Mouse (Mus musculus) intestine, embryonic 16.5 days (tissue): ENCODE measurements around the gene Vdac2. TPM values are rescaled to one million over a fixed set of nuclear protein-coding genes. Genes with fewer than 3 reads are reported as not detected.

Experiments
- ATAC-seq: fragments of 200-750 bp; cut with Nextera tagmentation; 2 replicates; pipeline ENCODE4 v1.8.0; 2017; ENCODE audit warnings: moderate TSS enrichment, moderate library complexity
- H3K27ac ChIP-seq: fragments of 300-500 bp; sonication (generic); 2 replicates; pipeline ENCODE4 v1.5.1; 2014; ENCODE audit warnings: mild to moderate bottlenecking, low read length
- H3K27me3 ChIP-seq: fragments of 300-500 bp; sonication (generic); replicated peaks from 2 replicates; pipeline ENCODE4 v1.6.1; 2014; ENCODE audit warnings: low read length, control low read depth, mixed read lengths; ENCODE audit not compliant: control insufficient read depth, insufficient read depth
- H3K36me3 ChIP-seq: fragments of 300-500 bp; sonication (generic); 2 replicates; pipeline ENCODE4 v1.6.1; 2014; ENCODE audit warnings: low read length, control low read depth; ENCODE audit not compliant: control insufficient read depth, insufficient read depth
- H3K4me1 ChIP-seq: fragments of 300-500 bp; sonication (generic); 2 replicates; pipeline ENCODE4 v1.6.1; 2014; ENCODE audit warnings: low read length, control low read depth, mixed read lengths; ENCODE audit not compliant: control insufficient read depth, insufficient read depth
- H3K4me2 ChIP-seq: fragments of 300-500 bp; sonication (generic); 2 replicates; pipeline ENCODE4 v1.6.1; 2014; ENCODE audit warnings: low read depth, low read length, control low read depth
- H3K4me3 ChIP-seq: fragments of 300-500 bp; sonication (generic); 2 replicates; pipeline ENCODE4 v1.5.1; 2014; ENCODE audit warnings: mild to moderate bottlenecking, low read length
- H3K9ac ChIP-seq: fragments of 300-500 bp; sonication (generic); 2 replicates; pipeline ENCODE4 v1.6.1; 2014; ENCODE audit warnings: low read depth, low read length
- H3K9me3 ChIP-seq: fragments of 300-500 bp; sonication (generic); 2 replicates; pipeline ENCODE4 v1.6.1; 2016; ENCODE audit warnings: low read length, control low read depth; ENCODE audit not compliant: control insufficient read depth
- WGBS: fragments of 180-500 bp; shearing (Covaris S2); extraction: QIAGEN DNeasy Blood & Tissue Kit; methylation state at CpG from one replicate; pipeline ENCODE4 v1.1.7; 2014; 5-methylcytosine and 5-hydroxymethylcytosine counted together
- polyA plus RNA-seq: library from polyadenylated mRNA; unstranded; fragments of >200 nt; fragmentation: Nextera tagmentation; extraction: Ambion mirVana; gene quantifications from 2 replicates; pipeline ENCODE4 v1.2.1, GENCODE M21; 2015

Gene Vdac2
- polyA plus RNA-seq, 1 experiment from 2014 or later: 422 TPM

GRCm38 (mm10) chr14:21801624-21802023 lies 23.4 kb upstream of the Vdac2 start:
- no peaks in the 10 kb centered on the region for H3K9me3 ChIP-seq
- no peak for ATAC-seq
- 83% methylated on average over 7 of the region's 7 CpGs for WGBS
- no peaks in the 10 kb centered on the region for H3K27me3 ChIP-seq
- H3K4me2 ChIP-seq: no peak overlapping the region
- H3K9ac ChIP-seq: no peak overlapping the region
- H3K4me1 ChIP-seq: 0 out of 2 replicates have a peak, but pooled peaks cover 4% of the 10 kb centered on the region
- no peaks in the 10 kb centered on the region for H3K36me3 ChIP-seq
- H3K4me3 ChIP-seq: no peak overlapping the region
- H3K27ac ChIP-seq: no peak overlapping the region

- no peak overlapping the region for H3K4me2 ChIP-seq
- 91% methylated on average over 6 of the region's 6 CpGs for WGBS
- no peak for ATAC-seq
These were observed 22.4 kb upstream of the Vdac2 start for GRCm38 (mm10) chr14:21802543-21803206.

GRCm38 (mm10) chr14:21806203-21806602 lies 18.8 kb upstream of the Vdac2 start:
- Histone ChIP-seq H3K4me1 (0 out of 2 replicates have a peak, but pooled peaks cover 4% of the 10 kb centered on the region), H3K36me3 (no peaks in the 10 kb centered on the region), H3K27ac (peak overlapping the region; percentile 3; the same call in 1 of the 2 replicates), H3K9ac (no peak overlapping the region), H3K4me3 (no peak overlapping the region), H3K9me3 (no peaks in the 10 kb centered on the region), H3K27me3 (no peaks in the 10 kb centered on the region), H3K4me2 (no peak overlapping the region)
- 48% methylated on average over 2 of the region's 2 CpGs for WGBS
- no peak for ATAC-seq

More at GRCm38 (mm10) chr14:21802543-21803206, 22.4 kb upstream of the Vdac2 start:
- Histone ChIP-seq H3K27me3 (no peaks in the 10 kb centered on the region), H3K9me3 (no peaks in the 10 kb centered on the region), H3K4me1 (0 out of 2 replicates have a peak, but pooled peaks cover 4% of the 10 kb centered on the region), H3K27ac (no peak overlapping the region), H3K36me3 (no peaks in the 10 kb centered on the region), H3K9ac (no peak overlapping the region), H3K4me3 (no peak overlapping the region)

GRCm38 (mm10) chr14:21806631-21807160 lies 18.3 kb upstream of the Vdac2 start:
- no peak overlapping the region for H3K4me2 ChIP-seq
- ATAC-seq: peak; percentile 93
- peak overlapping the region; percentile 76 for H3K27ac ChIP-seq
- H3K4me1 ChIP-seq: 0 out of 2 replicates have a peak, but pooled peaks cover 4% of the 10 kb centered on the region
- no peaks in the 10 kb centered on the region for H3K27me3 ChIP-seq
- H3K4me3 ChIP-seq: no peak overlapping the region
- 58% methylated on average over 3 of the region's 3 CpGs for WGBS
- no peaks in the 10 kb centered on the region for H3K36me3 ChIP-seq
- no peaks in the 10 kb centered on the region for H3K9me3 ChIP-seq
- no peak overlapping the region for H3K9ac ChIP-seq

- Histone ChIP-seq H3K36me3 (no peaks in the 10 kb centered on the region), H3K27ac (peak overlapping the region; percentile 8; the same call in 1 of the 2 replicates), H3K9me3 (no peaks in the 10 kb centered on the region), H3K4me1 (0 out of 2 replicates have a peak, but pooled peaks cover 4% of the 10 kb centered on the region), H3K9ac (no peak overlapping the region), H3K4me3 (no peak overlapping the region), H3K27me3 (no peaks in the 10 kb centered on the region), H3K4me2 (no peak overlapping the region)
- ATAC-seq: peak; percentile 37
- WGBS: 62% methylated on average over 8 of the region's 8 CpGs
These were observed 16.7 kb upstream of the Vdac2 start for GRCm38 (mm10) chr14:21808208-21808922.

GRCm38 (mm10) chr14:21809418-21809817 lies 15.6 kb upstream of the Vdac2 start:
- 93% methylated on average over 2 of the region's 2 CpGs for WGBS
- H3K9me3 ChIP-seq: no peaks in the 10 kb centered on the region
- no peak for ATAC-seq
- no peaks in the 10 kb centered on the region for H3K36me3 ChIP-seq
- H3K9ac ChIP-seq: no peak overlapping the region
- no peak overlapping the region for H3K27ac ChIP-seq
- H3K4me3 ChIP-seq: no peak overlapping the region
- H3K4me2 ChIP-seq: no peak overlapping the region
- no peaks in the 10 kb centered on the region for H3K27me3 ChIP-seq
- peaks cover 7% of the 10 kb centered on the region; the same call in 1 of the 2 replicates for H3K4me1 ChIP-seq

GRCm38 (mm10) chr14:21811301-21811700 lies 13.7 kb upstream of the Vdac2 start:
- Histone ChIP-seq H3K4me1 (peaks cover 4% of the 10 kb centered on the region; the same call in 1 of the 2 replicates), H3K4me3 (no peak overlapping the region), H3K36me3 (no peaks in the 10 kb centered on the region), H3K9me3 (no peaks in the 10 kb centered on the region), H3K4me2 (no peak overlapping the region), H3K9ac (no peak overlapping the region), H3K27me3 (no peaks in the 10 kb centered on the region), H3K27ac (no peak overlapping the region)
- WGBS: 88% methylated on average over 4 of the region's 4 CpGs
- ATAC-seq: no peak

- Histone ChIP-seq H3K27ac (no peak overlapping the region), H3K27me3 (no peaks in the 10 kb centered on the region), H3K9me3 (no peaks in the 10 kb centered on the region), H3K36me3 (no peaks in the 10 kb centered on the region), H3K9ac (no peak overlapping the region), H3K4me1 (peaks cover 7% of the 10 kb centered on the region), H3K4me2 (no peak overlapping the region), H3K4me3 (no peak overlapping the region)
- 84% methylated on average over 10 of the region's 10 CpGs for WGBS
- no peak for ATAC-seq
These were observed 13.2 kb upstream of the Vdac2 start for GRCm38 (mm10) chr14:21811744-21812393.

GRCm38 (mm10) chr14:21812590-21813162 lies 12.4 kb upstream of the Vdac2 start:
- no peak overlapping the region for H3K27ac ChIP-seq

More at GRCm38 (mm10) chr14:21812590-21813162, 12.4 kb upstream of the Vdac2 start:
- H3K9ac ChIP-seq: no peak overlapping the region
- peaks cover 10% of the 10 kb centered on the region for H3K4me1 ChIP-seq
- H3K4me3 ChIP-seq: no peak overlapping the region
- H3K27me3 ChIP-seq: no peaks in the 10 kb centered on the region
- ATAC-seq: peak; percentile 43; the same call in 1 of the 2 replicates
- WGBS: 27% methylated on average over 14 of the region's 14 CpGs
- no peaks in the 10 kb centered on the region for H3K36me3 ChIP-seq
- H3K9me3 ChIP-seq: no peaks in the 10 kb centered on the region
- no peak overlapping the region for H3K4me2 ChIP-seq
